Mouse (Mus musculus): ENCODE results near the gene Cubn. TPM values are rescaled to one million over a fixed set of nuclear protein-coding genes. Genes with fewer than 3 reads are reported as not detected.
A peak's percentile ranks its signal among the peaks of the same experiment; 100 is the strongest.

Cubn gene
- total and polyA plus RNA-seq, 3 experiments = 0.03 to 0.09 (median 0.04) TPM

- TF ChIP-seq UBTF (IDR thresholded peaks at IDR 0.05; ENCODE audit: low read depth, low read length) (no peak), RAD21 (IDR thresholded peaks at IDR 0.05; ENCODE audit: low read depth, low read length) (no peak; the same call in none of the 2 replicates), TCF12 (IDR thresholded peaks at IDR 0.05; ENCODE audit: low read depth, low read length) (0 out of 2 replicates have a peak, but pooled peaks have one; percentile 41), HCFC1 (IDR thresholded peaks at IDR 0.05; ENCODE audit: low read depth, low read length) (no peak; the same call in 1 of the 2 replicates), BHLHE40 (IDR thresholded peaks at IDR 0.05; ENCODE audit: low read depth, low read length) (peak; percentile 84), IRF4 (IDR thresholded peaks at IDR 0.05; ENCODE audit: low read depth, low read length) (peak; percentile 89), MYC (IDR thresholded peaks at IDR 0.05; ENCODE audit: low read depth, low read length) (0 out of 2 replicates have a peak, but pooled peaks have one; percentile 34), POLR2AphosphoS2 (IDR thresholded peaks at IDR 0.05; ENCODE audit: low read depth, low read length) (no peak), EP300 (IDR thresholded peaks at IDR 0.05; ENCODE audit: low read length) (peak; percentile 86), ZKSCAN1 (IDR thresholded peaks at IDR 0.05; ENCODE audit: borderline replicate concordance, low read depth, low read length) (no peak), MXI1 (IDR thresholded peaks at IDR 0.05; ENCODE audit: low read depth, low read length) (peak; percentile 96)
Observed at GRCm38 (mm10) chr2:13407272-13407671, 84.3 kb downstream of the Cubn start (continued).

GRCm38 (mm10) chr2:13404986-13405678 lies 86.5 kb downstream of the Cubn start:
- in situ Hi-C loops (cut with MboI; ENCODE audit: low pct_ligation_motif_present, low pct_unique_long_range_greater_than_20kb, low sequenced_read_pairs) (loop anchor here (10.0 kb wide), 1 partner anchor 170 kb away; the partner anchor contains the start of gene Vim), dilution Hi-C loops (cut with MboI; ENCODE audit: extremely low pct_ligation_motif_present, extremely low pct_unique_long_range_greater_than_20kb, low sequenced_read_pairs) (no loop called here)
- no peak overlapping the region for H3K27ac ChIP-seq (ENCODE audit: insufficient read depth, low read depth)

More at GRCm38 (mm10) chr2:13404986-13405678, 86.5 kb downstream of the Cubn start:
- no peaks in the 10 kb centered on the region for H3K79me2 ChIP-seq (replicated peaks; ENCODE audit: control insufficient read depth, extremely low read depth, insufficient read depth, poor library complexity, severe bottlenecking)
- H3K4me3 ChIP-seq (replicated peaks in 1 of 3; ENCODE audit: low read depth in 2 of 3, low read length in 2 of 3, poor library complexity in 1 of 3) = no peak overlapping the region
- no peaks in the 10 kb centered on the region for H3K9me3 ChIP-seq (replicated peaks; ENCODE audit: low read length)
- H3K27me3 ChIP-seq (replicated peaks) = no peaks in the 10 kb centered on the region
- H3K4me1 ChIP-seq (ENCODE audit: control insufficient read depth in 1 of 2, insufficient read depth in 2 of 2) = peaks cover 7 to 22% of the 10 kb centered on the region in 2 experiments
- TF ChIP-seq JUN (IDR thresholded peaks at IDR 0.05; ENCODE audit: insufficient read depth, low read depth, low read length) (no peak), ZNF384 (IDR thresholded peaks at IDR 0.05; ENCODE audit: low read depth, low read length) (no peak), RAD21 (IDR thresholded peaks at IDR 0.05; ENCODE audit: low read depth, low read length) (no peak), USF2 (conservative IDR thresholded peaks at IDR 0.05; ENCODE audit: low read depth, low read length) (no peak), EP300 (IDR thresholded peaks at IDR 0.05; ENCODE audit: low read length) (no peak), IRF4 (IDR thresholded peaks at IDR 0.05; ENCODE audit: low read depth, low read length) (no peak), UBTF (IDR thresholded peaks at IDR 0.05; ENCODE audit: low read depth, low read length) (no peak), MXI1 (IDR thresholded peaks at IDR 0.05; ENCODE audit: low read depth, low read length) (no peak), SIN3A (IDR thresholded peaks at IDR 0.05; ENCODE audit: low read length) (no peak), POLR2AphosphoS2 (IDR thresholded peaks at IDR 0.05; ENCODE audit: low read depth, low read length) (no peak), MYC (IDR thresholded peaks at IDR 0.05; ENCODE audit: low read depth, low read length) (no peak), MAZ (IDR thresholded peaks at IDR 0.05; ENCODE audit: low read depth, low read length) (no peak), POLR2A (IDR thresholded peaks at IDR 0.05; ENCODE audit: low read depth, low read length) (no peak), E2F4 (IDR thresholded peaks at IDR 0.05; ENCODE audit: insufficient replicate concordance, low read depth, low read length) (no peak), NELFE (IDR thresholded peaks at IDR 0.05; ENCODE audit: low read depth, low read length) (no peak), BHLHE40 (IDR thresholded peaks at IDR 0.05; ENCODE audit: low read depth, low read length) (no peak), USF1 (IDR thresholded peaks at IDR 0.05; ENCODE audit: low read depth, low read length) (no peak), NRF1 (IDR thresholded peaks at IDR 0.05; ENCODE audit: low read depth, low read length) (no peak), SMC3 (IDR thresholded peaks at IDR 0.05; ENCODE audit: low read depth, low read length) (no peak), HCFC1 (IDR thresholded peaks at IDR 0.05; ENCODE audit: low read depth, low read length) (no peak)
- no peak for DNase-seq (ENCODE audit: extremely low read depth)
- H3K9ac ChIP-seq (ENCODE audit: insufficient read depth, low read depth) = no peak overlapping the region
- H3K36me3 ChIP-seq (replicated peaks in 1 of 2; ENCODE audit: control insufficient read depth in 1 of 2, insufficient read depth in 1 of 2, low read length in 1 of 2) = no peaks in the 10 kb centered on the region
- no peak overlapping the region for H3K4me2 ChIP-seq (ENCODE audit: insufficient read depth, low read depth, poor library complexity, severe bottlenecking)
